Mouse (Mus musculus) macrophage (primary cell): ENCODE measurements at regions not wholly inside any gene's neighbourhood (a gene's known extent, or its start where the extent isn't known, plus 50 kb on each side); places are given as distances from the start of the nearest gene placed in this dataset.
"Not testable (repeated sequence)": the region's sequence is repeated elsewhere in the genome, so short reads cannot be mapped to it uniquely, and the experiment has no call there.

Experiments
- H3K27ac ChIP-seq: fragments of 350-480 bp; formaldehyde crosslinking; 2 replicates; pipeline ENCODE4 v1.9.0; 2021
- H3K36me3 ChIP-seq: fragments of 350-480 bp; formaldehyde crosslinking; 2 replicates; pipeline ENCODE4 v1.9.0; 2021; ENCODE audit errors: inconsistent target
- H3K4me3 ChIP-seq: fragments of 350-480 bp; formaldehyde crosslinking; 2 replicates; pipeline ENCODE4 v1.9.0; 2021; ENCODE audit errors: inconsistent target
- H3K79me2 ChIP-seq: fragments of 350-480 bp; formaldehyde crosslinking; 2 replicates; pipeline ENCODE4 v1.9.0; 2021; ENCODE audit errors: inconsistent target
- WGBS: methylation state at CpG from one replicate; pipeline ENCODE4 v1.1.7; 2026; ENCODE audit warnings: inconsistent platforms; ENCODE audit not compliant: missing documents; 5-methylcytosine and 5-hydroxymethylcytosine counted together

- no peak overlapping the region for H3K4me3 ChIP-seq
- WGBS: 80% methylated on average over 1 of the region's 2 CpGs
- H3K36me3 ChIP-seq: no peaks in the 10 kb centered on the region
- H3K27ac ChIP-seq: no peak overlapping the region
- H3K79me2 ChIP-seq: no peaks in the 10 kb centered on the region
These were observed 186.7 kb downstream of the Diras2 start for GRCm38 (mm10) chr13:52344383-52344782.

GRCm38 (mm10) chr13:52344853-52345252, 186.2 kb downstream of the Diras2 start:
- H3K4me3 ChIP-seq: no peak overlapping the region
- H3K27ac ChIP-seq: no peak overlapping the region
- 100% methylated on average over 3 of the region's 3 CpGs for WGBS
- no peaks in the 10 kb centered on the region for H3K79me2 ChIP-seq
- H3K36me3 ChIP-seq: no peaks in the 10 kb centered on the region

GRCm38 (mm10) chr13:52345375-52346026, 185.6 kb downstream of the Diras2 start:
- WGBS: 83% methylated on average over 13 of the region's 13 CpGs
- Histone ChIP-seq H3K79me2 (no peaks in the 10 kb centered on the region), H3K4me3 (no peak overlapping the region)

GRCm38 (mm10) chr13:52346027-52346375, 185.1 kb downstream of the Diras2 start:
- Histone ChIP-seq H3K79me2 (no peaks in the 10 kb centered on the region), H3K4me3 (no peak overlapping the region), H3K27ac (no peak overlapping the region), H3K36me3 (no peaks in the 10 kb centered on the region)
- WGBS: 96% methylated on average over 5 of the region's 5 CpGs

More at GRCm38 (mm10) chr13:52345375-52346026, 185.6 kb downstream of the Diras2 start:
- H3K36me3 ChIP-seq: no peaks in the 10 kb centered on the region
- no peak overlapping the region for H3K27ac ChIP-seq

GRCm38 (mm10) chr13:52347631-52348030, 183.4 kb downstream of the Diras2 start:
- Histone ChIP-seq H3K4me3 (no peak overlapping the region), H3K79me2 (no peaks in the 10 kb centered on the region), H3K36me3 (no peaks in the 10 kb centered on the region), H3K27ac (no peak overlapping the region)
- 68% methylated on average over 2 of the region's 2 CpGs for WGBS

GRCm38 (mm10) chr13:52349606-52350005, 181.5 kb downstream of the Diras2 start:
- Histone ChIP-seq H3K36me3 (no peaks in the 10 kb centered on the region), H3K27ac (no peak overlapping the region), H3K79me2 (no peaks in the 10 kb centered on the region), H3K4me3 (no peak overlapping the region)
- WGBS: 93% methylated on average over 5 of the region's 5 CpGs

GRCm38 (mm10) chr13:52352576-52352975, 178.5 kb downstream of the Diras2 start:
- H3K36me3 ChIP-seq: no peaks in the 10 kb centered on the region
- no peak overlapping the region for H3K4me3 ChIP-seq
- WGBS: 81% methylated on average over 4 of the region's 4 CpGs
- H3K79me2 ChIP-seq: no peaks in the 10 kb centered on the region
- no peak overlapping the region for H3K27ac ChIP-seq

GRCm38 (mm10) chr13:52353437-52353836, 177.6 kb downstream of the Diras2 start:
- 74% methylated on average over 3 of the region's 3 CpGs for WGBS
- H3K36me3 ChIP-seq: no peaks in the 10 kb centered on the region
- H3K79me2 ChIP-seq: no peaks in the 10 kb centered on the region
- no peak overlapping the region for H3K27ac ChIP-seq
- no peak overlapping the region for H3K4me3 ChIP-seq

GRCm38 (mm10) chr13:52353966-52354365, 177.1 kb downstream of the Diras2 start:
- Histone ChIP-seq H3K4me3 (no peak overlapping the region), H3K79me2 (no peaks in the 10 kb centered on the region), H3K27ac (no peak overlapping the region), H3K36me3 (no peaks in the 10 kb centered on the region)
- 88% methylated on average over 2 of the region's 2 CpGs for WGBS

GRCm38 (mm10) chr13:52355921-52356320, 175.2 kb downstream of the Diras2 start:
- H3K79me2 ChIP-seq, H3K27ac ChIP-seq, H3K4me3 ChIP-seq, H3K36me3 ChIP-seq: not testable (repeated sequence)
- WGBS: 100% methylated on average over 2 of the region's 4 CpGs

GRCm38 (mm10) chr13:52359332-52359731, 171.7 kb downstream of the Diras2 start:
- not testable (repeated sequence) for H3K79me2 ChIP-seq, H3K27ac ChIP-seq, H3K36me3 ChIP-seq, H3K4me3 ChIP-seq
- WGBS: 98% methylated on average over 4 of the region's 4 CpGs

GRCm38 (mm10) chr13:52361177-52361846, 169.8 kb downstream of the Diras2 start:
- WGBS: 80% methylated on average over 4 of the region's 4 CpGs
- Histone ChIP-seq H3K36me3 (no peaks in the 10 kb centered on the region), H3K79me2 (no peaks in the 10 kb centered on the region), H3K27ac (no peak overlapping the region), H3K4me3 (no peak overlapping the region)

GRCm38 (mm10) chr13:52362266-52362665, 168.8 kb downstream of the Diras2 start:
- H3K36me3 ChIP-seq: no peaks in the 10 kb centered on the region
- no peak overlapping the region for H3K27ac ChIP-seq
- 97% methylated on average over 5 of the region's 5 CpGs for WGBS
- H3K4me3 ChIP-seq: no peak overlapping the region
- no peaks in the 10 kb centered on the region for H3K79me2 ChIP-seq

GRCm38 (mm10) chr13:52369851-52370250, 161.2 kb downstream of the Diras2 start:
- Histone ChIP-seq H3K79me2 (no peaks in the 10 kb centered on the region), H3K27ac (no peak overlapping the region), H3K4me3 (no peak overlapping the region), H3K36me3 (no peaks in the 10 kb centered on the region)

GRCm38 (mm10) chr13:52371986-52372385, 159.1 kb downstream of the Diras2 start:
- Histone ChIP-seq H3K79me2 (no peaks in the 10 kb centered on the region), H3K36me3 (no peaks in the 10 kb centered on the region), H3K4me3 (no peak overlapping the region), H3K27ac (no peak overlapping the region)
- 82% methylated on average over 3 of the region's 3 CpGs for WGBS

- no peaks in the 10 kb centered on the region for H3K36me3 ChIP-seq
- 75% methylated on average over 3 of the region's 3 CpGs for WGBS
These were observed 156.3 kb downstream of the Diras2 start for GRCm38 (mm10) chr13:52374781-52375180.

More at GRCm38 (mm10) chr13:52374781-52375180, 156.3 kb downstream of the Diras2 start:
- Histone ChIP-seq H3K4me3 (no peak overlapping the region), H3K27ac (no peak overlapping the region), H3K79me2 (no peaks in the 10 kb centered on the region)
